Mouse (Mus musculus) layer of hippocampus, adult 9-11 months (tissue): ENCODE results near the gene Mybbp1a.

Source experiments
- DNase-seq: peaks from one replicate; pipeline ENCODE4 v3.0.0; 2022

Gene Mybbp1a

GRCm38 (mm10) chr11:72447475-72447874 is 6.3 kb downstream of the Mybbp1a start:
- DNase-seq, result no peak

- no peak for DNase-seq
These were observed 11.0 kb downstream of the Mybbp1a start for GRCm38 (mm10) chr11:72452140-72452665.

- no peak for DNase-seq
These were observed 12.2 kb downstream of the Mybbp1a start for GRCm38 (mm10) chr11:72453105-72453953.

- DNase-seq, result peak; percentile 93
These were observed 14.5 kb downstream of the Mybbp1a start for GRCm38 (mm10) chr11:72455694-72456093.

- DNase-seq, result no peak
These were observed 16.9 kb downstream of the Mybbp1a start for GRCm38 (mm10) chr11:72457995-72458496.

GRCm38 (mm10) chr11:72458502-72458901 is 17.3 kb downstream of the Mybbp1a start:
- DNase-seq, result no peak

- no peak for DNase-seq
These were observed 20.4 kb downstream of the Mybbp1a start for GRCm38 (mm10) chr11:72461500-72461981.

- DNase-seq, result no peak
These were observed 23.7 kb downstream of the Mybbp1a start for GRCm38 (mm10) chr11:72464821-72465220.

- no peak for DNase-seq
These were observed 25.0 kb downstream of the Mybbp1a start for GRCm38 (mm10) chr11:72465978-72466693.

- DNase-seq, result peak; percentile 58
These were observed 25.7 kb downstream of the Mybbp1a start for GRCm38 (mm10) chr11:72466694-72467507.

GRCm38 (mm10) chr11:72468525-72468924 is 27.4 kb downstream of the Mybbp1a start:
- no peak for DNase-seq

GRCm38 (mm10) chr11:72469217-72469616 is 28.1 kb downstream of the Mybbp1a start:
- DNase-seq, result peak; percentile 91

GRCm38 (mm10) chr11:72470004-72470403 is 28.8 kb downstream of the Mybbp1a start:
- peak; percentile 65 for DNase-seq

GRCm38 (mm10) chr11:72471381-72471780 is 30.2 kb downstream of the Mybbp1a start:
- no peak for DNase-seq

GRCm38 (mm10) chr11:72473540-72473939 is 32.4 kb downstream of the Mybbp1a start:
- no peak for DNase-seq

GRCm38 (mm10) chr11:72474926-72475325 is 33.8 kb downstream of the Mybbp1a start:
- DNase-seq, result no peak

GRCm38 (mm10) chr11:72475408-72475807 is 34.3 kb downstream of the Mybbp1a start:
- DNase-seq, result no peak

- no peak for DNase-seq
These were observed 35.0 kb downstream of the Mybbp1a start for GRCm38 (mm10) chr11:72476074-72476625.

- no peak for DNase-seq
These were observed 36.0 kb downstream of the Mybbp1a start for GRCm38 (mm10) chr11:72477182-72477581.

- no peak for DNase-seq
These were observed 36.5 kb downstream of the Mybbp1a start for GRCm38 (mm10) chr11:72477653-72478052.

- DNase-seq, result no peak
These were observed 37.1 kb downstream of the Mybbp1a start for GRCm38 (mm10) chr11:72478228-72478627.

- no peak for DNase-seq
These were observed 38.3 kb downstream of the Mybbp1a start for GRCm38 (mm10) chr11:72479499-72479898.
